Mouse (Mus musculus) thymus, adult 2 months (tissue): ENCODE measurements around the gene Vsig10l.

Experiments used
- CTCF ChIP-seq: fragments of 200-500 bp; IDR thresholded peaks from 2 replicates; pipeline ENCODE4 v1.5.1; 2012; ENCODE audit warnings: mild to moderate bottlenecking, control low read depth, low read length, moderate library complexity, borderline replicate concordance; ENCODE audit not compliant: control insufficient read depth, poor library complexity, insufficient read depth; ENCODE audit errors: extremely low read depth
- POLR2A ChIP-seq: fragments of 200-500 bp; IDR thresholded peaks from 2 replicates; pipeline ENCODE4 v1.6.1; 2012; ENCODE audit warnings: mild to moderate bottlenecking, low read length, control low read depth, moderate library complexity; ENCODE audit not compliant: control insufficient read depth, poor library complexity, insufficient read depth; ENCODE audit errors: extremely low read depth

GRCm38 (mm10) chr7:43482090-43482716 is 19.3 kb downstream of the Vsig10l start:
- TF ChIP-seq CTCF (no peak), POLR2A (no peak)
